Mouse (Mus musculus): ENCODE results near the gene Mpdu1. TPM values are rescaled to one million over a fixed set of nuclear protein-coding genes. Genes with fewer than 3 reads are reported as not detected.
"Not testable (repeated sequence)": the region's sequence is repeated elsewhere in the genome, so short reads cannot be mapped to it uniquely, and the experiment has no call there.

Gene Mpdu1
- 74.7 and 80.9 TPM in 2 replicates for polyA plus RNA-seq (2016; fragmentation: Nextera tagmentation; extraction: Ambion mirVana)

DNA sequence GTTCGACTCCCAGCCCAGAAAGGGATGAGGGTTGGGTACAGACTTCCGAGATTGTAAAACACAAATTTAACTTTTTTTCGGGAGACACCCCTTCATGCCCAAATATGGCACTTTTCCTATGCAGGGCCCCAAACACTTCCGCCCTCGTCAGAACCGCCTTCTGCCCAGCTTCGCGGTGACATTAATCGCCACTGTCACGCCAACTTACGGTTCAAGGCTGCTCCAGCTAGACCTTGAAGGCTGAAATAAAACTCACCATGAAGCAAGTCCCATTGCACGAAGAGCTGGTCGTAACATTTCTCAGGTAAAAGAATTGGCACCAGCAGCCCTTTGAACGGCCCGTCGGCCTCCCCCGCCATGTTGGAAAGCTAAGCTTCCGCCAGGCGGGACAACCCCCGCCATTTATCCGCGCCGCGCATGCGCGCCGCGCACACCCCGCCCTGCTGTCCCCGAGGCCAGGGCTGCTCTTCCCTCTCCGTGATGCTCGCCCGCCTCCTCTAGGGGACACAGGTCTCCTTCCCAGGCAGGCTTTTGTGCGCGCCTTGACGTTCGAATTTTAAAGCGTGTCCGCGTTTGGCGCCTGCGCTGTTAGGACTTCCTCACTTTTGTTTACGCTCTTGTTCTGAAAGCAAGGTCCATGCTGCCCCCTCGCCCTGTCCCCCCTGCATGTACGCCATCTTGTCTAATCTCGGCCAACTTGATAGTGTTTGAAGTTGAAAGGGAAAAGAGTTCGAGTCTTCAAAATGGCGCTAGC lies at the start of gene Mpdu1:
Gene Mpdu1 (minus strand): TSS at position 430 of the 754 bp plus-strand sequence.
- Histone ChIP-seq H3K4me2 (peak within 1 kb of the TSS; percentile 59), H3K9ac (peak within 1 kb of the TSS; percentile 63), H3K9me3 (no peaks in the 10 kb centered on the region), H3K4me3 (replicated peaks) (peak within 1 kb of the TSS; percentile 53), H3K4me1 (peaks cover 18% of the 10 kb centered on the region), H3K27me3 (no peaks in the 10 kb centered on the region), H3K36me3 (replicated peaks) (peaks cover 52% of the 10 kb centered on the region), H3K27ac (peak within 1 kb of the TSS; percentile 98)
- WGBS: under 1% methylated on average over 48 of the region's 48 CpGs
- ATAC-seq (ENCODE audit: low FRiP score): peak; percentile 95

DNA sequence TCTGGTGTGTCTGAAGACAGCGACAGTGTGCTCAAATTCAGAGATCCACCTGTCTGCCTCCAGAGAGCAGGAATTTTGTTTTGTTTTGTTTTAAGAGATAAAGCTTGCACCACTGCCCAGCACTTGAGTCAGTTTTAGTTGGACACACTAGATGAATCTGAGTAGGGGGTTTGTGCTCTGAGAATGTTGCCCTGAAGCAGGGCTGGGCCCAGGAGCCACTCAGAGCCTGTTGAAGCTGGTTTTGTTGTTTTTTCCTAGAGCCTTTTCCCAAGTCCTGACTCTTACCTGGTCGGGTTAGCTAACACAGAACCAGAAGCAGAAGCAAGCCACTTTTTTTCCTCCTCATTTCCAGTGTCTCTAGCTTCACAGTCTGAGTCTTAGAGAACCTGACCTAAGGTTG lies 48.6 kb upstream of the Mpdu1 start:
- no peaks in the 10 kb centered on the region for H3K27me3 ChIP-seq
- H3K27ac ChIP-seq: no peak overlapping the region
- ATAC-seq (ENCODE audit: low FRiP score): no peak
- no peak overlapping the region for H3K4me2 ChIP-seq
- H3K4me3 ChIP-seq (replicated peaks): no peak overlapping the region
- no peaks in the 10 kb centered on the region for H3K36me3 ChIP-seq (replicated peaks)
- 87% methylated on average over 2 of the region's 2 CpGs for WGBS
- H3K9ac ChIP-seq: no peak overlapping the region
- H3K4me1 ChIP-seq: no peaks in the 10 kb centered on the region
- no peaks in the 10 kb centered on the region for H3K9me3 ChIP-seq

DNA sequence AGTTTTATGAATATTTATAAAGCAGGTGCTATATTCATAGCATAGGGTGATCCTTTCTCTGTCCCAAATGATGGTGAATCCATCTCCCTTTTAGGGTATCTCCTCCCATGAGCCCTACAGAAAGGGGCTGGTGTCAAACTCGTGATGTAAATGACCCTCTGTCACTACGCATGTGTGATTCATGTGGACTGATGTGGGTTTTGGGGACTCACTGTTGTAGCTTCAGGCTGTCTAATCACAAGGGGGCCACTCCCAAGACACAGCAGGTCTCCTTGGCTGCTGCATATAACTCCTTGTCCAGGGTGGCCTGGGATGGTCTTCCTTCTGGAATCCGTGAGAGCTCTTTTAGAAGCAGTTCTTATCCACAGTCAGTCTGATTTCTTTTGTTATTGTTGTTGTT lies 48.0 kb upstream of the Mpdu1 start:
- Histone ChIP-seq H3K9ac (no peak overlapping the region), H3K36me3 (replicated peaks) (no peaks in the 10 kb centered on the region), H3K9me3 (no peaks in the 10 kb centered on the region), H3K4me3 (replicated peaks) (no peak overlapping the region), H3K4me2 (no peak overlapping the region), H3K4me1 (no peaks in the 10 kb centered on the region), H3K27ac (no peak overlapping the region), H3K27me3 (no peaks in the 10 kb centered on the region)
- 76% methylated on average over 3 of the region's 3 CpGs for WGBS
- no peak for ATAC-seq (ENCODE audit: low FRiP score)

DNA sequence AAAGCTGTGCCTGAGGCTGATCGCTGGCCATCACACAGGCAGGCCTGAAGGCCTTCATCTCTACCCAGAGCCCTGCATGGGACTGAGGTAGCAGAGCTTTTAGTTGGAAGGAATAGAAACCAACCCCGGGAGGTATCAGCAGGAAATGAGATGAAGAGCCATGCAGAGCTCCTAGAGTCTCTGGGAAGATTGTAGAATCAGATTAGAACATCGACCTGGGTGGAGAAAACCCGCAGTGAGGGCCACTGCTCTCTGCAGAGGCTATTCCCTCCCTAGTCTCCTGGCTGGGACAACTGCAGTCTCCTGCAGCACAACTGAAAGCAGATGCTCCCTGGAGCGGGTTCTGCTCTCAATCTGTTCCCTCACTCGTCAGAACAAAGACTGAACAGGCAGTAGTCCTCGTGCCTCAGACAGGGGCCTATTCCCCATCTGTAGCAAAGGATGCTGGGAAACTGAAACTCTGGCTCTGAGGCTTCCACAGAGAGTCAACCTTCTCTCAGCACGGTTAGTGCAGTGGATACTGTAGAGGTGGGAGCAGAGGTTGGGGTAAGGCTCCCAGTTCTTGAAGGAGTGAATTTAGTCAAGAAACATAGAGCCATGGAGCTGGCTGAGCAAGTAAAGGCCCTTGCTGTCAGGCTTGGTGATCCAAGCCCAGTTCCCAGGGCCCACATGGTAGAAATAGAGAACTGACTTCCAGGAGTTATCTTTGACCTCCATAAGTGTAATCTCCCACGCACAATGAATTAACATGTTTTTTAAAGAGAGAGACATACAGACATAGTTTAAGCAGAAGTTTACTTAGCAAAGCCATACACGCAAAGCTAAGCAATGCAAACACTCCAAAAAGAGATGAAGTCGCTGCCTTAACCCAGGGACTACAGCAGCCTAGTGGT lies 47.4 kb upstream of the Mpdu1 start:
- 53% methylated on average over 11 of the region's 11 CpGs for WGBS
- no peak overlapping the region for H3K27ac ChIP-seq

DNA sequence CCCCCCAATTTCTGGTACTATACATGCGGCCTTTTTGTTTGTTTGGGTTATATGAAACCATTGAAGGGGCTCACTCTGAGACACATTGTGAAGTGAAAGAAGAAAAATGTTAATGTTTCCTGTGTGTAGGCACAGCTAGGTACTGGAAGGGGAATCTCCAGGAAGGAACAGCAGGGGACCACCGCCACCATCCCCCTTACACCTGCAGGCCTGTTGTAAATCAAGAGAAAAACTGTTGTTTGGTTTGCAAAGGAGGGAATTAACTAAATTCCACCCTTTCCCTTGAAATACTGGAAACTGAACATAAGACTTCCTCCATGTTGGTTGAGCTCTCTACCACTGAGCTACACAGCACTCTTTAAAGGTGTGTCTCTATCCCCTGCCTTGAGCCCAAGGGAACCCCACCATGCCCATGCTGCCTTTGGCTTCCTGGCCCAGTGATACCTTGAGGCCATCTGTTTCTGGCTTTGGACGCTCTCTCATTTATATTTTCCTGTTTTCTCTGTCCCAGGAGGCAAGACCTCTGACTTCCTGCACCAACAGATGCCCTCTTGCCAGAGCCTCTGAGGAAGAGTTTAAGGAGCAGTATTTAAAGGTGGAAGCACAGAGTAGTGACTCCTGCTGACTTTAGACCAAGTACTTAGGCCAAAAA lies 46.3 kb upstream of the Mpdu1 start:
- H3K36me3 ChIP-seq (replicated peaks): no peaks in the 10 kb centered on the region
- H3K27me3 ChIP-seq: no peaks in the 10 kb centered on the region
- no peaks in the 10 kb centered on the region for H3K4me1 ChIP-seq
- no peak overlapping the region for H3K4me2 ChIP-seq
- WGBS: 85% methylated on average over 3 of the region's 3 CpGs
- no peaks in the 10 kb centered on the region for H3K9me3 ChIP-seq
- no peak for ATAC-seq (ENCODE audit: low FRiP score)
- H3K4me3 ChIP-seq (replicated peaks): no peak overlapping the region
- no peak overlapping the region for H3K27ac ChIP-seq
- no peak overlapping the region for H3K9ac ChIP-seq

More for the DNA sequence above, 47.4 kb upstream of the Mpdu1 start:
- ATAC-seq (ENCODE audit: low FRiP score): no peak
- Histone ChIP-seq H3K9me3 (no peaks in the 10 kb centered on the region), H3K36me3 (replicated peaks) (no peaks in the 10 kb centered on the region), H3K27me3 (no peaks in the 10 kb centered on the region), H3K4me1 (no peaks in the 10 kb centered on the region), H3K4me2 (no peak overlapping the region), H3K4me3 (replicated peaks) (no peak overlapping the region), H3K9ac (no peak overlapping the region)

DNA sequence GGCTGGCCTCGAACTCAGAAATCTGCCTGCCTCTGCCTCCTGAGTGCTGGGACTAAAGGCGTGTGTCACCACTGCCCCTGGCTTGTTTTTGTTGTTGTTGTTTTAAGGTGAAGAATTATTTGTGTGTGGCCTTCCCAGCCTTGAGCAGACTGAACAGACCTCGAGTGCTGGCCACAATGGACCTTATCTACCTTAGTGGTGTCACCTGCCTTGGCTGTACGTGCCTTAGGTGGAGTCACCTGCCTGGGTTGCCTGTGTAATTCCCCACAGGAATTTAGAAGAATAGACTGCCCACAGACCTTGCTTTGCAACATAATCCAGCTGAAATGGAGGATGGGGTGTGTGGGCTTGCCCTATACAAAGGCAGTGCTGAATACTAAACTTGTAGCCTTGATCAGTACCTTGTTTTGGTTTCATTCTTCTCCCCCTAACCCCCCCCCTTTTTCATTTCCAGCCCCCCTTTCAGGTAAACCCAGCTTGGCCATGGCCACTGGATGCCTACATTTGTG lies 45.5 kb upstream of the Mpdu1 start:
- Histone ChIP-seq H3K4me2 (no peak overlapping the region), H3K27me3 (no peaks in the 10 kb centered on the region), H3K36me3 (replicated peaks) (no peaks in the 10 kb centered on the region), H3K4me3 (replicated peaks) (no peak overlapping the region), H3K9ac (no peak overlapping the region), H3K27ac (no peak overlapping the region), H3K9me3 (no peaks in the 10 kb centered on the region), H3K4me1 (no peaks in the 10 kb centered on the region)
- WGBS: 83% methylated on average over 4 of the region's 4 CpGs
- ATAC-seq (ENCODE audit: low FRiP score): no peak

DNA sequence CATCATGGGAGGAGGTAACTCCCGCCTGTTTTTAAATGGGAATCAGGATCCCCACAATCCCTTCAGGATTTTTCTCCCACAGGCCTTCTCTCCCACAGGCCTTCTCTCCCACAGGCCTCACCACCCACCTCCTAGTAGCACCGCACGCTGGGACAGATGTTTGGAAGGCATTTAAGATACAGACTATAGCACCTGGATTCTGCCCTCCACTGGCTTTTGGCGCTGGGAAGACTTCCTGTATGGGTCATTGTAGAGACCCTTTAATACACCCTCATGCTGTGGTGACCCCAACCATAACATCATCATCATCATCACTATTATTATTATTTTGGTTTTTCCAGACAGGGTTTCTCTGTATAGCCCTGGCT lies 45.0 kb upstream of the Mpdu1 start:
- no peaks in the 10 kb centered on the region for H3K9me3 ChIP-seq
- no peaks in the 10 kb centered on the region for H3K4me1 ChIP-seq
- whole genome bisulfite sequencing: 92% methylated on average over 4 of the region's 4 CpGs
- H3K36me3 ChIP-seq (replicated peaks): no peaks in the 10 kb centered on the region
- ATAC-seq (ENCODE audit: low FRiP score): no peak
- no peaks in the 10 kb centered on the region for H3K27me3 ChIP-seq
- H3K27ac ChIP-seq: no peak overlapping the region
- H3K9ac ChIP-seq: no peak overlapping the region
- H3K4me3 ChIP-seq (replicated peaks): no peak overlapping the region
- H3K4me2 ChIP-seq: no peak overlapping the region

DNA sequence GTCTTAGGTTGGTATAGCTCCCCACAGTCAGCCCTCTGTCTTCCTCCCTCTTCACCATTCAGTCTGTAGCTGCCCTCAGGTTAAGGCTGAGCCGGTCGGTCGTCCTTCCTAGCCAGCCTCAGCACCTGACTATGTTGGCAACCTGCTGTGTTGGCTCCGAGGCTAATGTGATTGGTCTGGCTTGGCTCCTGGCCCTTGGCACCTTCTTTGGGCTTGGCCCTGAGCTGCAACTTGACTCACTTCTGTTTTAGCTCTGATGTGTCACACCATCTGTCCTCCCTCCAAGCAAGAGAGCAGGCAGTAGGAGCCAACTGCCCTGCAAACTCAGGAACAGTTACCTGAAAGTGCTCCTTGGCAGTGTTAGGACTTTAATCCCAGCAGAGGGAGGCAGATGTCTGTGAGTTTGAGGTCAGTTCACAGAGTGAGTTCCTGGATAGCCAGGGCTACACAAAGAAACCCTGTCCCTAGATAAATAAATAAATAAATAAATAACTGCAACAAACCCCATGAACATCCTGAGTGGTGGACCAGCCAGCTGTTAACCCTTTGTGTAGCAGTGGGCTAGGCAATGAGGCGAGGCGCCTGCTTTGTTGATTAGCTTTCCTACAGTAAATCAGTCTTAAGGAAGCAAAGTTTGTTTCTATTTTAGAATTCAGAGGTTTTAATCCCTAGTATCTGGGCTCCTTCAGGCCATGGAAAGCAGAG lies 44.5 kb upstream of the Mpdu1 start:
- H3K4me3 ChIP-seq (replicated peaks): no peak overlapping the region
- no peak for ATAC-seq (ENCODE audit: low FRiP score)
- 54% methylated on average over 6 of the region's 6 CpGs for WGBS
- H3K27ac ChIP-seq: no peak overlapping the region
- H3K4me1 ChIP-seq: no peaks in the 10 kb centered on the region
- H3K4me2 ChIP-seq: no peak overlapping the region
- no peaks in the 10 kb centered on the region for H3K27me3 ChIP-seq
- H3K36me3 ChIP-seq (replicated peaks): no peaks in the 10 kb centered on the region
- H3K9ac ChIP-seq: no peak overlapping the region
- H3K9me3 ChIP-seq: no peaks in the 10 kb centered on the region

DNA sequence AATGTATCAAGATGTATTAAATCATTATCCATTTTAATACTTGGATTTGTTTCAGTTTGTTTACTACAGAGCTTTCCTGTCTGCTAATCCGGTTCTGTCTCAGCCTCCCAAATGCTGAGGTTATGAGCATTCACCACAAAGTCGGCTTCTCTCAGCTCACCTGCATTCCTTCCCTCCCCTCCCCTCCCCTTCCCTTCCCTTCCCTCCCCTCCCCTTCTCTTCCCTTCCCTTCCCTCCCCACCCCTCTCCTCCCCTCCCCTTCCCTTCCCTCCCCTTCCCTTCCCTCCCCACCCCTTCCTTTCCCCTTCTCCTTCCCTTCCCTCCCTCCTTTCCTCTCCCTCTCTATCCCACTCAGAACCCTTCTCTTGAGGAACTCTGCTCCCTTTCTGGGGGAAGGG lies 42.2 kb upstream of the Mpdu1 start:
- H3K4me3 ChIP-seq (replicated peaks): no peak overlapping the region
- H3K27me3 ChIP-seq: no peaks in the 10 kb centered on the region
- 58% methylated on average over 2 of the region's 2 CpGs for WGBS
- no peaks in the 10 kb centered on the region for H3K9me3 ChIP-seq
- no peaks in the 10 kb centered on the region for H3K36me3 ChIP-seq (replicated peaks)
- no peak overlapping the region for H3K9ac ChIP-seq
- no peaks in the 10 kb centered on the region for H3K4me1 ChIP-seq
- ATAC-seq (ENCODE audit: low FRiP score): no peak
- no peak overlapping the region; the same call in 1 of the 2 replicates for H3K27ac ChIP-seq
- H3K4me2 ChIP-seq: no peak overlapping the region

DNA sequence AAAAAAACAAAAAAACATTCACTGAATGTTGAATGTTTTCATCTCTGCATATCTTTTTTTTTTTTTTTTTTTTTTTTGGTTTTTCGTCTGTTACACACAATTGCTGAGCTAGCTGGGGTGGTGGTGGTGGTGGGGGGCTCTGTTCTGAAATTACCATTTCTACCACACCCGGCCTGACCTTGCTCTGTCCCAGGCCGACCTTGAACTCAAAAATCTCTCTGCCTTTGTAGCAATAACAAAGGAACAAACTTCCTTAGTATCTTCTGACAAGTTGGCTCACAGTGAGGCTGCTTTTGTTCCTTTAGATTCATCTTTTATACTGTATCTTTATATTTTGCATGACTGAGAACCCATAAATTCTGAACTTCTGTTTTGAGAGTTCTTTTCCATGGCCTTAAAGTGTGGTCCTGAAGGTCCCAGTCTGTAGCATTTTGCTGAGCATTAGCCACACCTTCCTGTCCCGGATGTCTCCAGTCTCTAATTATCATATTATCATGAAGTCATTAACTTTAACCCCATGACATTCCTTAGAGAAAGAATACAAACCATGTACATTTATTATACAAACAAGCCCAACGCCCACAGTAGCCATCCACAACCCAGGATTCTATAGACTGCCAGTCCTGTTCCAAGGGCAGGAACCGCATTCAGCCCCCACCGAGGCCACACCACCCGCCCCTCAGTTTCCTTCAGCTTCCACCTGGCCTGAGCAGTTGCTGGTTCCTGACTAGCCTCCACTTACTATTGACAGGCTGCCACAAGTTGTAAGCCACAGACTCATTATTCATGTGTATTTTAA lies 41.6 kb upstream of the Mpdu1 start:
- ATAC-seq (ENCODE audit: low FRiP score): no peak
- Histone ChIP-seq H3K4me1 (no peaks in the 10 kb centered on the region), H3K4me3 (replicated peaks) (no peak overlapping the region), H3K9ac (no peak overlapping the region), H3K4me2 (no peak overlapping the region), H3K27ac (no peak overlapping the region), H3K36me3 (replicated peaks) (no peaks in the 10 kb centered on the region), H3K9me3 (no peaks in the 10 kb centered on the region), H3K27me3 (no peaks in the 10 kb centered on the region)
- 69% methylated on average over 8 of the region's 8 CpGs for WGBS

DNA sequence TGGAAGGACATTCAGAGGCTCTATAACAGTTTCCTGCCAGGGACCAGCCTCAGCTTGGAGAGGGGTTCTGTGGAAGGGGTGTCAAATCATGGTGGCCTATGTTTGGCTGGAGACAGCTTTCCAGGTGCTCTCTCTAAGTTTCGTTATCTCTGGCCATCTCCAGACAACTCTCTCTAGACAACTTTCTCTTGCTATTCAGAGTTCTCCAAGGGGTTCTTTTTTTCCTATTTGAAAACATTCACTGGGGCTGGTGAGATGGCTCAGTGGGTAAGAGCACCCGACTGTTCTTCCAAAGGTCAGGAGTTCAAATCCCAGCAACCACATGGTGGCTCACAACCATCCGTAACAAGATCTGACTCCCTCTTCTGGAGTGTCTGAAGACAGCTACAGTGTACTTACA lies 40.9 kb upstream of the Mpdu1 start:
- 75% methylated on average over 3 of the region's 3 CpGs for WGBS
- H3K27me3 ChIP-seq; H3K36me3 ChIP-seq (replicated peaks): not testable (repeated sequence)

More for the DNA sequence above, 40.9 kb upstream of the Mpdu1 start:
- H3K4me1 ChIP-seq; ATAC-seq (ENCODE audit: low FRiP score); H3K9ac ChIP-seq; H3K9me3 ChIP-seq; H3K4me3 ChIP-seq (replicated peaks); H3K4me2 ChIP-seq; H3K27ac ChIP-seq: not testable (repeated sequence)
